Mouse (Mus musculus) E14TG2a.4 (cell line): ENCODE measurements around the gene Fignl1.

Source experiments
- CTCF ChIP-seq: conservative IDR thresholded peaks from 2 replicates; pipeline ENCODE4 v1.5.1; 2014; ENCODE audit warnings: low read length
- NANOG ChIP-seq: IDR thresholded peaks from 2 replicates; pipeline ENCODE4 v1.6.1; 2014; ENCODE audit warnings: borderline replicate concordance, low read length, mixed read lengths
- POU5F1 ChIP-seq: IDR thresholded peaks from 2 replicates; pipeline ENCODE4 v1.6.1; 2014; ENCODE audit warnings: low read length, borderline replicate concordance

DNA sequence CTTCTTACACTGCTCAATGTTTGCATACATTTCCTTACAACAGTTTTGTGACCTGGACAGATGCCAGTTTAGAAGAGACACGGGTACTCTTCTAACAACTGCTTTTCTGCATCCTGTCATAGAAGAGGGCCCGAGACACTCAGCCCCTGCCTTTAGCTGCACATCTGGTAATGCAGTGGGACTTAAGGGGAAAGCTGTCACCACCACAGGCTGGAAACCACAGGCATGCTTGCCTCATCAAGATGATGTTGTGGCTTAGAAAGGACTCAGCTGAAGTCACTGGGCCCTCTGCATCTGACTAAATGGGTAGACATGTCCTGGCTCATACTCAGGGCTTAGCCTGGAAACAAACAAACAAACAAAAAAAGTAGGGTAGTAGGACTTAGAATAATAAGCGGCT, 12.0 kb upstream of the Fignl1 start:
- TF ChIP-seq CTCF: no peak
- TF ChIP-seq POU5F1: no peak
- TF ChIP-seq NANOG: no peak
